Mouse (Mus musculus) MEL (cell line): ENCODE data around the gene Nkain1. TPM values are rescaled to one million over a fixed set of nuclear protein-coding genes. Genes with fewer than 3 reads are reported as not detected.

ENCODE experiments used
- DNase-seq: peaks from one replicate; pipeline ENCODE4 v3.0.0; 2011; ENCODE audit warnings: low read depth, low spot score
- H3K27ac ChIP-seq: 2 replicates; pipeline ENCODE4 v1.5.1; 2012; ENCODE audit warnings: low read depth, mild to moderate bottlenecking, control low read depth, low read length, moderate library complexity; ENCODE audit not compliant: control insufficient read depth
- H3K27me3 ChIP-seq, 2 experiments: fragments of 150-350 bp in 1 of 2; sonication (generic) in 1 of 2; 2 replicates each; pipeline ENCODE4 v1.6.1; 2012; ENCODE audit warnings: low read length in 2 of 2, mild to moderate bottlenecking in 2 of 2, improper control_type of control experiment in 1 of 2, moderate library complexity in 1 of 2; ENCODE audit not compliant: insufficient read depth in 2 of 2, control insufficient read depth in 1 of 2
- H3K36me3 ChIP-seq, 2 experiments: 2 replicates each; pipeline ENCODE4 v1.6.1; 2012 to 2014; ENCODE audit warnings: low read length in 2 of 2, improper control_type of control experiment in 1 of 2, inconsistent platforms in 1 of 2, mild to moderate bottlenecking in 1 of 2; ENCODE audit not compliant: insufficient read depth in 2 of 2, control insufficient read depth in 1 of 2
- H3K4me1 ChIP-seq, 2 experiments: fragments of 150-350 bp in 1 of 2; sonication (generic) in 1 of 2; 2 replicates each; pipeline ENCODE4 v1.6.1; 2012; ENCODE audit warnings: low read length in 2 of 2, improper control_type of control experiment in 1 of 2, mild to moderate bottlenecking in 1 of 2; ENCODE audit not compliant: insufficient read depth in 2 of 2, control insufficient read depth in 1 of 2
- H3K4me3 ChIP-seq, 2 experiments: fragments of 150-350 bp in 1 of 2; sonication (generic) in 1 of 2; 2 replicates each; pipeline ENCODE4 v1.5.1; 2012; ENCODE audit warnings: low read depth in 2 of 2, low read length in 2 of 2, mild to moderate bottlenecking in 2 of 2, moderate library complexity in 2 of 2, control low read depth in 1 of 2, improper control_type of control experiment in 1 of 2; ENCODE audit not compliant: control insufficient read depth in 1 of 2, insufficient read depth in 1 of 2
- H3K79me2 ChIP-seq: 2 replicates; pipeline ENCODE4 v1.6.1; 2012; ENCODE audit warnings: mild to moderate bottlenecking, low read length, moderate library complexity; ENCODE audit not compliant: control insufficient read depth, poor library complexity, insufficient read depth
- H3K9ac ChIP-seq: 2 replicates; pipeline ENCODE4 v1.6.1; 2012; ENCODE audit warnings: low read depth, mild to moderate bottlenecking, control low read depth, low read length, moderate library complexity; ENCODE audit not compliant: control insufficient read depth, poor library complexity, severe bottlenecking
- H3K9me3 ChIP-seq: fragments of 150-350 bp; sonication (generic); replicated peaks from 2 replicates; pipeline ENCODE4 v1.6.1; 2012; ENCODE audit warnings: mild to moderate bottlenecking, low read length, improper control_type of control experiment, moderate library complexity; ENCODE audit not compliant: insufficient read depth
- BHLHE40 ChIP-seq: IDR thresholded peaks from 2 replicates; pipeline ENCODE4 v1.6.1; 2012; ENCODE audit warnings: low read depth, mild to moderate bottlenecking, inconsistent platforms, low read length, improper control_type of control experiment, borderline replicate concordance
- CHD1 ChIP-seq: IDR thresholded peaks from 2 replicates; pipeline ENCODE4 v1.6.1; 2012; ENCODE audit warnings: low read depth, mild to moderate bottlenecking, inconsistent platforms, low read length, improper control_type of control experiment
- CHD2 ChIP-seq: IDR thresholded peaks from 2 replicates; pipeline ENCODE4 v1.6.1; 2011; ENCODE audit warnings: low read length, improper control_type of control experiment
- ELF1 ChIP-seq: IDR thresholded peaks from 2 replicates; pipeline ENCODE4 v1.6.1; 2014; ENCODE audit warnings: low read depth, mild to moderate bottlenecking, inconsistent platforms, low read length, improper control_type of control experiment, moderate library complexity
- EP300 ChIP-seq, 2 experiments: IDR thresholded peaks; 2 replicates each; pipeline ENCODE4 v1.6.1; 2011; ENCODE audit warnings: improper control_type of control experiment in 2 of 2, low read length in 2 of 2, low read depth in 1 of 2, mild to moderate bottlenecking in 1 of 2
- GABPA ChIP-seq: IDR thresholded peaks from 2 replicates; pipeline ENCODE4 v1.6.1; 2012; ENCODE audit warnings: low read depth, mild to moderate bottlenecking, inconsistent platforms, low read length, improper control_type of control experiment, moderate library complexity
- GATA1 ChIP-seq: IDR thresholded peaks from 2 replicates; pipeline ENCODE4 v1.6.1; 2011; ENCODE audit warnings: low read depth, low read length, improper control_type of control experiment
- HCFC1 ChIP-seq: IDR thresholded peaks from 2 replicates; pipeline ENCODE4 v1.6.1; 2012; ENCODE audit warnings: low read depth, mild to moderate bottlenecking, inconsistent platforms, low read length, improper control_type of control experiment, moderate library complexity
- JUND ChIP-seq: IDR thresholded peaks from 2 replicates; pipeline ENCODE4 v1.6.1; 2011; ENCODE audit warnings: low read depth, mild to moderate bottlenecking, improper control_type of control experiment, low read length
- MAZ ChIP-seq: IDR thresholded peaks from 2 replicates; pipeline ENCODE4 v1.6.1; 2012; ENCODE audit warnings: low read depth, mild to moderate bottlenecking, inconsistent platforms, low read length, improper control_type of control experiment
- MEF2A ChIP-seq: IDR thresholded peaks from 2 replicates; pipeline ENCODE4 v1.6.1; 2014; ENCODE audit warnings: low read depth, mild to moderate bottlenecking, inconsistent platforms, low read length, improper control_type of control experiment; ENCODE audit not compliant: poor library complexity, insufficient replicate concordance, severe bottlenecking; ENCODE audit errors: extremely low read depth
- MXI1 ChIP-seq: IDR thresholded peaks from 2 replicates; pipeline ENCODE4 v1.6.1; 2011; ENCODE audit warnings: mild to moderate bottlenecking, low read depth, low read length, improper control_type of control experiment
- MYC ChIP-seq: IDR thresholded peaks from 2 replicates; pipeline ENCODE4 v1.6.1; 2011; ENCODE audit warnings: low read depth, mild to moderate bottlenecking, low read length, improper control_type of control experiment, moderate library complexity
- NELFE ChIP-seq: IDR thresholded peaks from 2 replicates; pipeline ENCODE4 v1.6.1; 2011; ENCODE audit warnings: low read depth, low read length, improper control_type of control experiment
- NRF1 ChIP-seq: IDR thresholded peaks from 2 replicates; pipeline ENCODE4 v1.6.1; 2014; ENCODE audit warnings: low read depth, mild to moderate bottlenecking, inconsistent platforms, low read length, improper control_type of control experiment, moderate library complexity; ENCODE audit not compliant: poor library complexity, insufficient read depth, severe bottlenecking
- POLR2AphosphoS5 ChIP-seq: IDR thresholded peaks from 2 replicates; pipeline ENCODE4 v1.6.1; 2012; ENCODE audit warnings: low read depth, borderline replicate concordance, mild to moderate bottlenecking, inconsistent platforms, low read length, moderate library complexity, mixed read lengths
- RAD21 ChIP-seq: IDR thresholded peaks from 2 replicates; pipeline ENCODE4 v1.6.1; 2011; ENCODE audit warnings: mild to moderate bottlenecking, low read depth, low read length, improper control_type of control experiment
- RCOR1 ChIP-seq: IDR thresholded peaks from 2 replicates; pipeline ENCODE4 v1.6.1; 2012; ENCODE audit warnings: low read depth, mild to moderate bottlenecking, inconsistent platforms, low read length, improper control_type of control experiment
- SIN3A ChIP-seq: IDR thresholded peaks from 2 replicates; pipeline ENCODE4 v1.6.1; 2012; ENCODE audit warnings: low read length, improper control_type of control experiment, inconsistent platforms
- SMC3 ChIP-seq: IDR thresholded peaks from 2 replicates; pipeline ENCODE4 v1.6.1; 2011; ENCODE audit warnings: low read depth, low read length, improper control_type of control experiment
- TAL1 ChIP-seq: IDR thresholded peaks from 2 replicates; pipeline ENCODE4 v1.6.1; 2012; ENCODE audit warnings: mild to moderate bottlenecking, inconsistent platforms, low read length, moderate library complexity, mixed read lengths
- TCF12 ChIP-seq: IDR thresholded peaks from 2 replicates; pipeline ENCODE4 v1.6.1; 2014; ENCODE audit warnings: low read depth, mild to moderate bottlenecking, inconsistent platforms, low read length, improper control_type of control experiment, moderate library complexity
- UBTF ChIP-seq: IDR thresholded peaks from 2 replicates; pipeline ENCODE4 v1.6.1; 2012; ENCODE audit warnings: low read depth, mild to moderate bottlenecking, inconsistent platforms, low read length, improper control_type of control experiment, moderate library complexity, borderline replicate concordance; ENCODE audit not compliant: insufficient read depth
- USF2 ChIP-seq, 2 experiments: IDR thresholded peaks; 2 replicates each; pipeline ENCODE4 v1.6.1; 2011 to 2012; ENCODE audit warnings: improper control_type of control experiment in 2 of 2, low read length in 2 of 2, borderline replicate concordance in 1 of 2, inconsistent platforms in 1 of 2, low read depth in 1 of 2, mild to moderate bottlenecking in 1 of 2; ENCODE audit not compliant: insufficient read depth in 1 of 2
- ZC3H11A ChIP-seq: IDR thresholded peaks from 2 replicates; pipeline ENCODE4 v1.6.1; 2012; ENCODE audit warnings: low read depth, mild to moderate bottlenecking, inconsistent platforms, low read length, improper control_type of control experiment
- ZKSCAN1 ChIP-seq: IDR thresholded peaks from 2 replicates; pipeline ENCODE4 v1.6.1; 2012; ENCODE audit warnings: low read depth, mild to moderate bottlenecking, inconsistent platforms, low read length, improper control_type of control experiment, moderate library complexity
- ZMIZ1 ChIP-seq: IDR thresholded peaks from 2 replicates; pipeline ENCODE4 v1.6.1; 2012; ENCODE audit warnings: low read depth, mild to moderate bottlenecking, inconsistent platforms, low read length, improper control_type of control experiment, moderate library complexity
- ZNF384 ChIP-seq: IDR thresholded peaks from 2 replicates; pipeline ENCODE4 v1.6.1; 2012; ENCODE audit warnings: low read depth, mild to moderate bottlenecking, inconsistent platforms, low read length, improper control_type of control experiment
- polyA plus RNA-seq, 2 experiments: library from polyadenylated mRNA; stranded (reverse) in 1 of 2; unstranded in 1 of 2; fragments of >175 nt in 1 of 2; fragments of >200 nt in 1 of 2; gene quantifications; 2 replicates each; pipeline versions ENCODE4 v1.2.1 to v1.2.4; 2012; ENCODE audit warnings: low replicate concordance in 2 of 2, low read depth in 1 of 2; ENCODE audit not compliant: insufficient read length in 2 of 2, insufficient read depth in 1 of 2, missing spikeins in 1 of 2
- total RNA-seq: library from RNA; depleted of rRNA; stranded (reverse); fragments of 300-350 nt; gene quantifications from 2 replicates; pipeline ENCODE4 v1.2.3, GENCODE M21; 2012

The Nkain1 gene
- total and polyA plus RNA-seq, 3 experiments, result 5.3 to 18.5 TPM; not detected in 1

- no peaks in the 10 kb centered on the region for H3K36me3 ChIP-seq
- no peak overlapping the region for H3K9ac ChIP-seq
- H3K4me1 ChIP-seq, result peaks cover 0 to 2% of the 10 kb centered on the region in 2 experiments; a peak in 1 of 4 replicates
- H3K27ac ChIP-seq, result no peak overlapping the region
- TF ChIP-seq NRF1, result no peak
- TF ChIP-seq SMC3, result no peak
- no peak for TF ChIP-seq SIN3A
- TF ChIP-seq GABPA, result no peak
- no peak for TF ChIP-seq EP300 (IDR thresholded peaks at IDR 0.05; ENCODE audit: low read depth in 1 of 2, low read length in 2 of 2)
- no peak for TF ChIP-seq ZNF384
- no peak for TF ChIP-seq JUND
- no peak for TF ChIP-seq BHLHE40
- no peak for TF ChIP-seq HCFC1
- no peak for TF ChIP-seq USF2 (IDR thresholded peaks at IDR 0.05; ENCODE audit: borderline replicate concordance in 1 of 2, insufficient read depth in 1 of 2, low read depth in 1 of 2, low read length in 2 of 2)
- no peak for TF ChIP-seq ELF1
- TF ChIP-seq MAZ, result no peak
- no peak for TF ChIP-seq ZKSCAN1
- TF ChIP-seq MXI1, result no peak
- no peak for TF ChIP-seq MEF2A
- TF ChIP-seq POLR2AphosphoS5, result no peak
- no peak for TF ChIP-seq CHD2
- no peak for TF ChIP-seq ZMIZ1
- TF ChIP-seq, all 39 proteins: peak for 0
- no peak for DNase-seq
- H3K4me3 ChIP-seq, result no peak overlapping the region
- no peaks in the 10 kb centered on the region for H3K9me3 ChIP-seq
- H3K79me2 ChIP-seq, result no peaks in the 10 kb centered on the region; the same call in 1 of the 2 replicates
- 0 out of 4 replicates have a peak, but pooled peaks cover 0 to 2% of the 10 kb centered on the region in 2 experiments for H3K27me3 ChIP-seq
Observed at GRCm38 (mm10) chr4:130572545-130572944, 1.4 kb downstream of the Nkain1 start.

DNA sequence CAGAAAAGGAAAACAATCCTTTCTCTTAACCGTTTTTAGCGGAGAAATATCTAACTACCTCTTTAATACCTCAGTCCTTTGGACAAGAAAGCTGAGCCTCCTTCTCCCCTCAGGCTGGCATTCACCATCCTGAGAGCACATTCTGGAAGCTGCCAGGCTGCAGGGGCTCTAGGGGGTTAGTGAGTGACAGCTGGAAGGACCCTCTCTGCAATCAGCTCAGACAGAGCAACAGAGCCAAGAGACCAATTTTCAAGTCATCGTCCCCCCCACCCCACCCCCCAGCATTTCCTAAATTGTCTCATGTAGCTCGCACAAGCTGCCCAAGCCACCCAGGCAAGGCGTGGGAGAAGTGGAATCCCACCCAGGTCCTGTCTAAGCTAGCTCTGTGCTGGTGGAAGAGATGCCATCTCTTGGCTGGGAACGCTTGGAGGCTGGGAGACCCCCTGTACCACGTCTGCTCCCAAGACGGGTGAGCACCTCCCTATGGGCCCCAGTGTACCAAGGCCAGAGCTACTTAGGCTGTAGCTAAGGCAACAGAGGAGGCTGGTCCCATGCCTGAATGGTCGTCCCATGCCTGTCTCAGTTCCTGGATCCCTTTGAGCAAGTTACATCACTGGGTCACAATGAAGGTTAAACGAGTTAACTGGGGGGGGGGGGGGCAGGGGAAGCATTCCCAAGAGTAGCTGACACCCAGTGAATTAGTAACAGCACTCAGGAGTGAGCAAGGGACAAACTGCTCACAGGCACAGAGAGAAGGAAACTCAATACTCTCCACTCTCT is 2.8 kb downstream of the Nkain1 start:
- H3K4me3 ChIP-seq, result no peak overlapping the region
- H3K9ac ChIP-seq, result no peak overlapping the region
- TF ChIP-seq TAL1 (no peak), EP300 (IDR thresholded peaks at IDR 0.05; ENCODE audit: low read depth in 1 of 2, low read length in 2 of 2) (no peak), MYC (no peak), NELFE (no peak), JUND (no peak), RAD21 (no peak), GATA1 (no peak), ZMIZ1 (no peak), CHD2 (no peak), TCF12 (no peak), RCOR1 (no peak), UBTF (no peak), ZC3H11A (no peak), ELF1 (no peak), POLR2AphosphoS5 (no peak), CHD1 (no peak)
- TF ChIP-seq, all 39 proteins: peak for 0
- Histone ChIP-seq H3K27ac (no peak overlapping the region), H3K27me3 (0 out of 4 replicates have a peak, but pooled peaks cover 0 to 2% of the 10 kb centered on the region in 2 experiments), H3K79me2 (no peaks in the 10 kb centered on the region; the same call in 1 of the 2 replicates), H3K4me1 (peaks cover 0 to 2% of the 10 kb centered on the region in 2 experiments; a peak in 1 of 4 replicates), H3K36me3 (no peaks in the 10 kb centered on the region), H3K9me3 (no peaks in the 10 kb centered on the region)
- no peak for DNase-seq
